Mouse (Mus musculus) lung, postnatal 0 days (tissue): ENCODE data around the gene Klhl25.

Experiments
- CTCF ChIP-seq: IDR thresholded peaks from 2 replicates; pipeline ENCODE4 v1.5.1; 2016; ENCODE audit warnings: antibody characterized with exemption, mild to moderate bottlenecking
- EP300 ChIP-seq: IDR thresholded peaks from 2 replicates; pipeline ENCODE4 v1.6.1; 2016; ENCODE audit warnings: antibody characterized with exemption, mild to moderate bottlenecking, control low read depth

- TF ChIP-seq CTCF = no peak
- TF ChIP-seq EP300 = no peak
Observed at GRCm38 (mm10) chr7:75870551-75870950, 22.4 kb downstream of the Klhl25 start.
